Comparison of ENCODE assay signal across 8 mouse cellular contexts in the genomic region with DNA sequence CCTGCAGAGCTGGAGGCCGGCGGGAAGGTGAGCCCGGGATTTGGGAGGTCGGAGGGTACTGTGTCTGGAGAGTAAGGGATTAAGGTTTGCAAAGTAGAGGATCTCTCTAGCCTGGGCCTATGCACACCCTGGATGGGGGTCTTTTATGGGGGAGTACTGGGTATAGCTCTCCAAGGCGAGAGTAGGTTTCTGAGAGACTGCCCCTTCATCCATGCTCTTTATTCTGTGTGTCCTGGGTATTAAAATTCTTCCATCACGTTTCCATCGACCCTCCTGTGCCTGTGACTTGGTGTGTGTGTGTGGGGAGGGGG. TPM values are rescaled to one million over a fixed set of nuclear protein-coding genes. Genes with fewer than 3 reads are reported as not detected.
DNase-seq lines count a peak whose midpoint lies in the region; ATAC-seq and TF ChIP-seq lines count a peak whose summit lies in the region.

No protein-coding gene starts in this region.

- ATAC-seq in megakaryocyte, adult 5-6 weeks (ENCODE audit: poor library complexity, severe bottlenecking) = no peak
- ATAC-seq in limb, embryonic 13.5 days (ENCODE audit: low FRiP score, low read depth) = peak; percentile 37

- H3K9ac ChIP-seq in limb, embryonic 13.5 days = peak overlapping the region; percentile 84

- H3K27me3 ChIP-seq in cerebellum, adult 2 months (ENCODE audit: control insufficient read depth, insufficient read depth, low read length) = no peaks in the 10 kb centered on the region
- H3K27me3 ChIP-seq in megakaryocyte, embryonic 14.5 days (replicated peaks) = peaks cover 30% of the 10 kb centered on the region
- H3K27me3 ChIP-seq in limb, embryonic 13.5 days = no peaks in the 10 kb centered on the region
- H3K27me3 ChIP-seq in small intestine, adult 2 months (ENCODE audit: control insufficient read depth, insufficient read depth, low read length) = peaks cover 5% of the 10 kb centered on the region; the same call in 1 of the 2 replicates

- no peak overlapping the region for H3K27ac ChIP-seq in cerebellum, adult 2 months (ENCODE audit: insufficient read depth, low read length)
- H3K27ac ChIP-seq in limb, embryonic 13.5 days = peak overlapping the region; percentile 88; the same call in 1 of the 2 replicates
- no peak overlapping the region for H3K27ac ChIP-seq in small intestine, adult 2 months (ENCODE audit: insufficient read depth, low read depth, low read length)

- 5% methylated on average over 7 of the region's 7 CpGs for WGBS in cerebellum, adult 2 months
- under 1% methylated on average over 7 of the region's 7 CpGs for WGBS in limb, embryonic 13.5 days
- 3% methylated on average over 7 of the region's 7 CpGs for WGBS in small intestine, adult 2 months

- H3K4me2 ChIP-seq in limb, embryonic 13.5 days (replicated peaks) = peak overlapping the region; percentile 87

- H3K4me3 ChIP-seq in cerebellum, adult 2 months (replicated peaks; ENCODE audit: insufficient read depth, low read depth, low read length) = peak overlapping the region; percentile 51
- peak overlapping the region; percentile 93 for H3K4me3 ChIP-seq in megakaryocyte, embryonic 14.5 days (replicated peaks)
- peak overlapping the region; percentile 71 for H3K4me3 ChIP-seq in limb, embryonic 13.5 days
- H3K4me3 ChIP-seq in small intestine, adult 2 months (ENCODE audit: low read depth, low read length) = peak overlapping the region; percentile 79

- H3K4me1 ChIP-seq in cerebellum, adult 2 months (ENCODE audit: control insufficient read depth, insufficient read depth, low read length) = no peaks in the 10 kb centered on the region
- peaks cover 22% of the 10 kb centered on the region for H3K4me1 ChIP-seq in megakaryocyte, embryonic 14.5 days
- H3K4me1 ChIP-seq in limb, embryonic 13.5 days = peaks cover 10% of the 10 kb centered on the region
- peaks cover 4% of the 10 kb centered on the region for H3K4me1 ChIP-seq in small intestine, adult 2 months (ENCODE audit: control insufficient read depth, insufficient read depth, insufficient read length, low read length)

- TF ChIP-seq POLR2A in cerebellum, adult 2 months (IDR thresholded peaks at IDR 0.05; ENCODE audit: borderline replicate concordance, insufficient read depth, low read length) = no peak
- no peak for TF ChIP-seq POLR2A in small intestine, adult 2 months (IDR thresholded peaks at IDR 0.05; ENCODE audit: low read depth, low read length)

- H3K9me3 ChIP-seq in megakaryocyte, embryonic 14.5 days = no peaks in the 10 kb centered on the region
- H3K9me3 ChIP-seq in limb, embryonic 13.5 days = no peaks in the 10 kb centered on the region

- no peak for TF ChIP-seq CTCF in cerebellum, adult 2 months (IDR thresholded peaks at IDR 0.05; ENCODE audit: borderline replicate concordance, insufficient read depth, low read depth, low read length)
- TF ChIP-seq CTCF in small intestine, adult 2 months (IDR thresholded peaks at IDR 0.05; ENCODE audit: extremely low read depth, insufficient read length, insufficient replicate concordance, low read depth, low read length) = no peak

- no peak for DNase-seq in cerebellum, adult 2 months
- no peak for DNase-seq in cerebellum, adult 9-10 months
- DNase-seq in kidney, postnatal 14 days = no peak
- DNase-seq in ovary, postnatal 36 days (ENCODE audit: low spot score) = no peak

- H3K36me3 ChIP-seq in megakaryocyte, embryonic 14.5 days (replicated peaks; ENCODE audit: low read length) = no peaks in the 10 kb centered on the region
- no peaks in the 10 kb centered on the region for H3K36me3 ChIP-seq in limb, embryonic 13.5 days
- H3K36me3 ChIP-seq in small intestine, adult 2 months (ENCODE audit: control insufficient read depth, insufficient read depth, low read length) = no peaks in the 10 kb centered on the region

RNA-seq across cellular contexts. Expression of gene Ephb6, which starts 0.5 kb away (rescaled TPM):
- 21.7 and 27.4 TPM in 2 replicates for polyA plus RNA-seq in cerebellum, adult 2 months (2012; rRNA removed)
- 1.9 and 7.7 TPM in 2 replicates for polyA plus RNA-seq in megakaryocyte, embryonic 14.5 days (2012; ENCODE audit: insufficient read depth, low replicate concordance)
- 0.67 and 1.3 TPM in 2 replicates for total RNA-seq in megakaryocyte, adult 5-6 weeks (2015)
- 1.2 and 2.0 TPM in 2 replicates for total RNA-seq in megakaryocyte, adult 5-6 weeks (2017)
- polyA plus RNA-seq in limb, embryonic 13.5 days (2015; fragmentation: Nextera tagmentation; extraction: Ambion mirVana) = 20.6 and 21.3 TPM in 2 replicates
- polyA plus RNA-seq in small intestine, adult 2 months (2012; rRNA removed) = 1.6 and 2.1 TPM in 2 replicates

RNA-seq across cellular contexts. Expression of gene Trpv6, which starts 30.5 kb away (rescaled TPM):
- 0.26 and 0.27 TPM in 2 replicates for polyA plus RNA-seq in cerebellum, adult 2 months (2012; rRNA removed)
- polyA plus RNA-seq in megakaryocyte, embryonic 14.5 days (2012; ENCODE audit: insufficient read depth, low replicate concordance) = not detected in 2 replicates
- not detected in 2 replicates for total RNA-seq in megakaryocyte, adult 5-6 weeks (2015)
- not detected in 2 replicates for total RNA-seq in megakaryocyte, adult 5-6 weeks (2017)
- 0.54 and 0.66 TPM in 2 replicates for polyA plus RNA-seq in limb, embryonic 13.5 days (2015; fragmentation: Nextera tagmentation; extraction: Ambion mirVana)
- polyA plus RNA-seq in small intestine, adult 2 months (2012; rRNA removed) = 0.08 and 15.9 TPM in 2 replicates
